Mouse (Mus musculus) stomach, embryonic 14.5 days (tissue): Measurements from ENCODE around the gene Ccsap. TPM values are rescaled to one million over a fixed set of nuclear protein-coding genes. Genes with fewer than 3 reads are reported as not detected.

Experiments used
- ATAC-seq: fragments of 200-750 bp; cut with Nextera tagmentation; 2 replicates; pipeline ENCODE4 v1.8.0; 2017; ENCODE audit warnings: low read depth, moderate TSS enrichment; ENCODE audit not compliant: insufficient number of reproducible peaks, insufficient read depth, low FRiP score
- H3K27ac ChIP-seq: fragments of 300-500 bp; sonication (generic); 2 replicates; pipeline ENCODE4 v1.5.1; 2014; ENCODE audit warnings: mild to moderate bottlenecking, low read length, moderate library complexity, mixed read lengths
- H3K27me3 ChIP-seq: fragments of 300-500 bp; sonication (generic); 2 replicates; pipeline ENCODE4 v1.6.1; 2014; ENCODE audit warnings: low read length, control low read depth, mixed read lengths; ENCODE audit not compliant: control insufficient read depth, insufficient read depth
- H3K36me3 ChIP-seq: fragments of 300-500 bp; sonication (generic); 2 replicates; pipeline ENCODE4 v1.6.1; 2014; ENCODE audit warnings: mild to moderate bottlenecking, control low read depth, low read length, moderate library complexity, mixed read lengths; ENCODE audit not compliant: control insufficient read depth, insufficient read depth
- H3K4me1 ChIP-seq: fragments of 300-500 bp; sonication (generic); 2 replicates; pipeline ENCODE4 v1.6.1; 2014; ENCODE audit warnings: low read length, control low read depth, mixed read lengths; ENCODE audit not compliant: control insufficient read depth, insufficient read depth
- H3K4me2 ChIP-seq: fragments of 300-500 bp; sonication (generic); replicated peaks from 2 replicates; pipeline ENCODE4 v1.6.1; 2014; ENCODE audit warnings: low read depth, low read length, control low read depth
- H3K4me3 ChIP-seq: fragments of 300-500 bp; sonication (generic); 2 replicates; pipeline ENCODE4 v1.5.1; 2014; ENCODE audit warnings: low read depth, low read length, control low read depth
- H3K9ac ChIP-seq: fragments of 300-500 bp; sonication (generic); replicated peaks from 2 replicates; pipeline ENCODE4 v1.6.1; 2014; ENCODE audit warnings: low read depth, mild to moderate bottlenecking, control low read depth, low read length, moderate library complexity, mixed read lengths
- H3K9me3 ChIP-seq: fragments of 300-500 bp; sonication (generic); 2 replicates; pipeline ENCODE4 v1.6.1; 2016; ENCODE audit warnings: low read depth, low read length, control low read depth; ENCODE audit not compliant: control insufficient read depth
- WGBS: fragments of 180-500 bp; shearing (Covaris S2); extraction: QIAGEN DNeasy Blood & Tissue Kit; methylation state at CpG from one replicate; pipeline ENCODE4 v1.1.7; 2014; 5-methylcytosine and 5-hydroxymethylcytosine counted together
- polyA plus RNA-seq: library from polyadenylated mRNA; unstranded; fragments of >200 nt; fragmentation: Nextera tagmentation; extraction: Ambion mirVana; gene quantifications from 2 replicates; pipeline ENCODE4 v1.2.1, GENCODE M21; 2014

The Ccsap gene
- polyA plus RNA-seq, 1 experiment from 2014 or later: 4.6 TPM

GRCm38 (mm10) chr8:123873364-123873763 is 13.4 kb upstream of the Ccsap start:
- H3K9me3 ChIP-seq: no peaks in the 10 kb centered on the region
- no peak overlapping the region for H3K27ac ChIP-seq
- H3K27me3 ChIP-seq: no peaks in the 10 kb centered on the region
- H3K4me2 ChIP-seq: no peak overlapping the region
- 76% methylated on average over 6 of the region's 6 CpGs for WGBS
- H3K4me3 ChIP-seq: no peak overlapping the region
- no peak for ATAC-seq
- no peaks in the 10 kb centered on the region for H3K4me1 ChIP-seq
- no peak overlapping the region for H3K9ac ChIP-seq
- H3K36me3 ChIP-seq: no peaks in the 10 kb centered on the region

- no peak overlapping the region for H3K4me2 ChIP-seq
- no peaks in the 10 kb centered on the region for H3K4me1 ChIP-seq
- no peaks in the 10 kb centered on the region for H3K27me3 ChIP-seq
- no peak for ATAC-seq
- no peaks in the 10 kb centered on the region for H3K36me3 ChIP-seq
- no peak overlapping the region for H3K27ac ChIP-seq
- no peak overlapping the region for H3K9ac ChIP-seq
- WGBS: 81% methylated on average over 9 of the region's 9 CpGs
- H3K4me3 ChIP-seq: no peak overlapping the region
- H3K9me3 ChIP-seq: no peaks in the 10 kb centered on the region
Observed at GRCm38 (mm10) chr8:123872048-123872447, 12.0 kb upstream of the Ccsap start.

GRCm38 (mm10) chr8:123866971-123867370 is 7.0 kb upstream of the Ccsap start:
- H3K9ac ChIP-seq: no peak overlapping the region
- H3K27me3 ChIP-seq: 0 out of 2 replicates have a peak, but pooled peaks cover 3% of the 10 kb centered on the region
- no peaks in the 10 kb centered on the region for H3K36me3 ChIP-seq
- no peak overlapping the region for H3K4me3 ChIP-seq
- no peaks in the 10 kb centered on the region for H3K9me3 ChIP-seq
- no peak overlapping the region for H3K27ac ChIP-seq
- WGBS: 24% methylated on average over 5 of the region's 5 CpGs
- H3K4me2 ChIP-seq: no peak overlapping the region
- H3K4me1 ChIP-seq: no peaks in the 10 kb centered on the region
- no peak; the same call in 1 of the 2 replicates for ATAC-seq

- Histone ChIP-seq H3K4me1 (no peaks in the 10 kb centered on the region), H3K27me3 (0 out of 2 replicates have a peak, but pooled peaks cover 3% of the 10 kb centered on the region), H3K4me3 (no peak overlapping the region), H3K9ac (no peak overlapping the region), H3K9me3 (no peaks in the 10 kb centered on the region), H3K27ac (no peak overlapping the region), H3K4me2 (no peak overlapping the region), H3K36me3 (no peaks in the 10 kb centered on the region)
- 62% methylated on average over 7 of the region's 7 CpGs for WGBS
- no peak for ATAC-seq
Observed at GRCm38 (mm10) chr8:123865786-123866185, 5.8 kb upstream of the Ccsap start.

GRCm38 (mm10) chr8:123860386-123860785 is 377 bp upstream of the Ccsap start:
- peak overlapping the region; percentile 88 for H3K4me2 ChIP-seq
- no peak overlapping the region for H3K9ac ChIP-seq
- no peak for ATAC-seq
- H3K36me3 ChIP-seq: no peaks in the 10 kb centered on the region
- H3K4me1 ChIP-seq: no peaks in the 10 kb centered on the region; the same call in 1 of the 2 replicates
- H3K27me3 ChIP-seq: 0 out of 2 replicates have a peak, but pooled peaks cover 3% of the 10 kb centered on the region
- 75% methylated on average over 4 of the region's 4 CpGs for WGBS
- H3K4me3 ChIP-seq: peak overlapping the region; percentile 90; the same call in 1 of the 2 replicates
- H3K27ac ChIP-seq: no peak overlapping the region
- no peaks in the 10 kb centered on the region for H3K9me3 ChIP-seq

GRCm38 (mm10) chr8:123858941-123859647 is 915 bp downstream of the Ccsap start:
- under 1% methylated on average over 74 of the region's 79 CpGs for WGBS
- no peak overlapping the region for H3K27ac ChIP-seq

GRCm38 (mm10) chr8:123858574-123858940 is 1.5 kb downstream of the Ccsap start:
- WGBS: under 1% methylated on average over 17 of the region's 17 CpGs
- Histone ChIP-seq H3K27ac (no peak overlapping the region), H3K4me2 (peak overlapping the region; percentile 88), H3K4me3 (peak overlapping the region; percentile 90), H3K27me3 (0 out of 2 replicates have a peak, but pooled peaks cover 3% of the 10 kb centered on the region), H3K4me1 (no peaks in the 10 kb centered on the region; the same call in 1 of the 2 replicates), H3K36me3 (no peaks in the 10 kb centered on the region), H3K9me3 (no peaks in the 10 kb centered on the region), H3K9ac (peak overlapping the region; percentile 28)
- no peak for ATAC-seq

More at GRCm38 (mm10) chr8:123858941-123859647, 915 bp downstream of the Ccsap start:
- peak overlapping the region; percentile 88 for H3K4me2 ChIP-seq
- H3K9ac ChIP-seq: peak overlapping the region; percentile 28
- ATAC-seq: peak; percentile 96
- H3K36me3 ChIP-seq: no peaks in the 10 kb centered on the region
- H3K27me3 ChIP-seq: 0 out of 2 replicates have a peak, but pooled peaks cover 3% of the 10 kb centered on the region
- H3K9me3 ChIP-seq: no peaks in the 10 kb centered on the region
- peak overlapping the region; percentile 90 for H3K4me3 ChIP-seq
- no peaks in the 10 kb centered on the region; the same call in 1 of the 2 replicates for H3K4me1 ChIP-seq

- Histone ChIP-seq H3K27ac (no peak overlapping the region), H3K4me3 (no peak overlapping the region), H3K9me3 (no peaks in the 10 kb centered on the region), H3K9ac (no peak overlapping the region), H3K4me2 (no peak overlapping the region), H3K27me3 (no peaks in the 10 kb centered on the region), H3K36me3 (no peaks in the 10 kb centered on the region), H3K4me1 (no peaks in the 10 kb centered on the region; the same call in 1 of the 2 replicates)
- ATAC-seq: no peak
- WGBS: 71% methylated on average over 3 of the region's 3 CpGs
Observed at GRCm38 (mm10) chr8:123857361-123857760, 2.6 kb downstream of the Ccsap start.
